Mouse (Mus musculus) frontal cortex, adult (tissue): ENCODE results near the gene Cenpb.

Experiments used
- ATAC-seq: cut with Nextera tagmentation; 2 replicates; pipeline ENCODE4 v1.9.2; 2017; ENCODE audit warnings: mild to moderate bottlenecking, moderate library complexity, mixed read lengths; ENCODE audit not compliant: low TSS enrichment

Gene Cenpb

GRCm38 (mm10) chr2:131139287-131139686 lies 40.6 kb downstream of the Cenpb start:
- no peak for ATAC-seq

DNA sequence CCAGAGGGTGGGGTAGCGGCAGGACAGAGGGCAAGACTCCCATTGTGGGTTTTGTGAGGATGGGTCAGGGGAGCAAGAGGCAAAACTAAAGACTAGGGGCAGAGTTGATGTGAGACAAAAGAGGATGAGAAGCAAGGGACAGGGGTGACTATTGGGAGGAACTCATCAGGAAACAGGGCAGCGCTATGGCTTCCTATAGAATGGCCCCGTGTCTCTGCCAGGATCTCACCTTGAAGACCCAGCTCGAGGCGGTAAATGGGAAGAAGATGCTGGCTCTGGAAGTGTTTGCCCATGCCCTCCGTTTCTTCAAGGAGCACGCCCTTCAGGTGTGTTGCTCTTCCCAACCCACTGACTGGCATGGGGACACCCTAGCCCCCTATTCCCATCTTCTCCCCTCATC lies 41.1 kb downstream of the Cenpb start:
- ATAC-seq, result no peak

DNA sequence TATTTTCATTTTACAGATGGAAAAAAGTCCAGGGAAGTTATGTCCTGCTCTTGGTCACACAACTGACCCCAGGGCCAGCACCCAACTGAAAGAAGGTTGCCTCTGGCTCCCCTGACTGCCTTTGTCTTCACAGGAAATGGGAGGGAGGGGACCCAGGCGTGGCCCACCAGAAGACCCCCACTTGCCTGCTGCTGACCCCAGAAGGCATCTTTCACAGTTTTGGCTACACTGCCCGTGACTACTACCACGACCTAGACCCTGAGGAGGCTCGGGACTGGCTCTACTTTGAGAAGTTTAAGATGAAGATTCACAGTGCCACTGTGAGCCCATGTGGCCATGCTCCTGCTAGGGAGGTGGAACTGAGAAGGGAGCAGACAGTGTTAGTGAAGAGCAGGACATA lies 41.6 kb downstream of the Cenpb start:
- ATAC-seq, result no peak

DNA sequence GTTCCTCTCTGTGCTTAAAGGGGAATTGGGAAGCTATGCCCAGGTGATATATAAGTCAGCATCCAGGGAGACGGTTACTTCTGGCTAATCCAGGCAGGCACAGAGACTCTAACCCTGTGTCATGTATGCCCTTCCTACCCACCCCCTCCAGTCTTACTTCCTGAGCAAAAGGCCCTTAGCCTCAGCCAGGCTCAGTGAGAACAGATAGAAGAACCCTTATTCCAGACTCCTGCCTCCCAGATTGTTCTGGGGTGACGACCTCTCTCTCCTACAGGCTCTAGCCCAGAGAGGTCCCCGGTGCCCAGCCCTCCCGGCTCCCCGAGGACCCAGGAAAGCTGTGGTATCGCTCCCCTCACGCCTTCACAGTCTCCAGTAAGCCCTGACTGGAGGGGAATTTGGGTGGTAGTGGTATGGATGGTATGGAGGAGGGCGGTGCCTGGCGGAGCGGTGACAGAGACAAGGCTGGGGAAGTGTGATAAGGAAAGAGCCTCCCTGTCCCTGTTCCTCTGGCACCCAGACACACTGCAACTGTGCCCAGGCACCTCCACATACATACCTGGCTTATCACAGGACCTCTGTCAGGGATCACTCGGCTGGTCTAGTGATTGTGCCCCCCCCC lies 44.2 kb downstream of the Cenpb start:
- no peak for ATAC-seq

GRCm38 (mm10) chr2:131134826-131135400 lies 45.0 kb downstream of the Cenpb start:
- no peak for ATAC-seq

- ATAC-seq, result no peak
Observed at GRCm38 (mm10) chr2:131134381-131134780, 45.5 kb downstream of the Cenpb start.

DNA sequence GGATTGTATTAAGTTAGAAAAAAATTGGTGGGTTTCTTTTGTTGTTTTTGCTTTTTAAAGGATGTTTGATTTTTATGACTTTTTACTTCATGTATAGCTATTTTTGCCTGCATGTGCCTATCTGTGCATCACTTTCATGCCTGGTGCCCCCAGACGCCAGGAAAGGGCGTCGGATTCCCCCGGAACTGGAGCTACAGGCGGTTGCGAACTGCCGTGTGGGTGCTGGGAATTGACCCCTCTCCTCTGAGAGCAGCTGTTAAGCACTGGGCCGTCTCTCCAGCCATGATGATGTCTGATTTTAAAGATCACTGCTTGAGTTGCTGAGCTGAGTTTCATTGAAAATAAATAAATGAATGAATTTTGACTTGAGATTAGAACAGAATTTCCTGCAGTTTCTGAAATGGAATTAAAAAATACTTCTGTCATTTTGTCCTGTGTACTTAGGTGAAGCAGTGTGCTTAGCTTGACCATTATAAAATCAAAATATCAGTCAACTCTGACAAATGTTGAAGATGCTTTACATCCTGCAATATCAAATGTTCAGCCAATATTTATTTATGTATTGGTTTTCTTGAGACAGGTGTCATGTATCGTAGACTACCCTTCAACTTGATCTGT lies 46.8 kb downstream of the Cenpb start, which contains the start of gene Gm11037:
Gene Gm11037 (plus strand): TSS at position 568 of the 618 bp plus-strand sequence.
- ATAC-seq, result no peak

- no peak for ATAC-seq
Observed at GRCm38 (mm10) chr2:131132111-131132888, 47.6 kb downstream of the Cenpb start.

DNA sequence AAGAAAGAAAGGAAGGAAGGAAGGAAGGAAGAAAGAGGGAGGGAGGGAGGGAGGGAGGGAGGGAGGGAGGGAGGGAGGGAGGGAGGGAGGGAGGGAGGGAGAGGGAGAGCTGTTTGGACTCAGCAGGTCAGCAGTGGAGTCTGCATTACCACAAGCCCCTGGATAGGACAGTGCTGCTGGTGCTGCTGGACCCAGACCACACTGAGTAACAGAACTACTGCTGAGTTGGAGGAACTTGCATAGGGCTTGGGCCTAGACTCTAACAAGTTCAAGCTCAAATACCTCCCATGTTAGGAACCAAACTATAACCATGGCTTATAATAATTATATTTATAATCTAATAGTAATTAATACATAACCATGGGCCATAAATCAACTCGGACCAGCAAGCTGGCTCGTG lies 49.0 kb downstream of the Cenpb start:
- ATAC-seq, result no peak

GRCm38 (mm10) chr2:131129836-131130235 lies 50.0 kb downstream of the Cenpb start:
- no peak for ATAC-seq

DNA sequence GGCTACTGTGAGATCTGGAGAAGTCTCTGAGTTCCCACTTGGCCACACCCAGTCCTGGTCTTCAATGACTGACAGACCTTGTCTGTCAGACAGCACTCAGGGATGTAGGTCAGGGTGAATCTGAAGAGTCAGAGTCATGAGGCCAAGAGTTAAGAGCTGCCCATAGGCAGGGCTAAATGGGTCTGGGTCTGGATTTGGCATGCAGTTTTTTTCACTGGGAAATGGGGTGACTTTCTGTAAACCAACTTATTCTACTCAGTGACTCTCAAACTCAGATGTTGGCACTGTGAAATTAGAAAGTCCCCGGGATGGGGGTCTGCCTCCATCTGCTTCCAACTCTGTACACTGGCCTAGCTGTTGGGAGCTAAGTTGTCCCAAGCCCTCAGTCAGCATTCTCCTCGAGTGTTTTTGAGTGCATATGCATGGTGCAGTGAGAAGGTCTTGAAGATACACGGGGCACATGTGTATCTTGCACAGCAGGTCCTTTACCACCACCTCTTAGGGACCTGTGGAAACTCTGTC lies 51.2 kb downstream of the Cenpb start:
- ATAC-seq, result no peak

DNA sequence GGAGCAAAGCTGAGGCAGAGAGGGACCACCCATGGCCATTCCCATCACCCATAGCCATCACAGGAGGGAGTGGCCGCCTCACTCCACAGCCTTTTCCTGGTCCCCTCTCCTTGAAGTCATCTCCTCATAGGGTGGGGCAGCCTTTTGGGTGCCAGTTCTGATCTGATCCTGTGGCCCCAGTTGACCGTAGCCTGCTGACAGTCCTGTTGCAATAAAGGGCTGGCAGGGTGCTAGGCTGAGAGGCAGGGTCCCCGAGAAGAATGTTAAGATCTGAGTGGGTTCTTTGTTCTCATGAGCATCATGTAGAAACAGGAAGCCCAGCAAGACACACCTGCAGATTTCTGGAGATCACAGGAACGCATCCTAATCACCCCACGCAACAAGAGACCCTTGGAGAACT lies 51.7 kb downstream of the Cenpb start:
- no peak for ATAC-seq

GRCm38 (mm10) chr2:131127161-131127730 lies 52.6 kb downstream of the Cenpb start, which contains the start of gene Hspa12b:
Gene Hspa12b, plus strand, starts transcription at chr2:131127280.
- no peak for ATAC-seq

GRCm38 (mm10) chr2:131125964-131126815 lies 53.7 kb downstream of the Cenpb start:
- no peak for ATAC-seq
